Mouse (Mus musculus): ENCODE data around the gene Tpd52l2. TPM values are rescaled to one million over a fixed set of nuclear protein-coding genes. Genes with fewer than 3 reads are reported as not detected.
A peak's percentile ranks its signal among the peaks of the same experiment; 100 is the strongest.

Tpd52l2 gene
- polyA plus RNA-seq, 1 experiment from 2014 or later: 164 TPM

- peak overlapping the region; percentile 72 for H3K9ac ChIP-seq (ENCODE audit: low read depth, low read length)
- no peak overlapping the region for H3K27ac ChIP-seq (replicated peaks; ENCODE audit: low read depth, low read length)
- H3K4me3 ChIP-seq (ENCODE audit: low read depth, low read length): peak overlapping the region; percentile 81
- peak; percentile 34 for DNase-seq (ENCODE audit: low spot score)
- peak; percentile 42 for ATAC-seq (ENCODE audit: low read depth)
- WGBS: under 1% methylated on average over 58 of the region's 71 CpGs
- 0 out of 2 replicates have a peak, but pooled peaks cover 3% of the 10 kb centered on the region for H3K4me1 ChIP-seq (ENCODE audit: control insufficient read depth, insufficient read depth, low read length)
- H3K27me3 ChIP-seq (replicated peaks; ENCODE audit: control insufficient read depth, insufficient read depth, low read length): peaks cover 44% of the 10 kb centered on the region
- no peaks in the 10 kb centered on the region for H3K9me3 ChIP-seq (ENCODE audit: control insufficient read depth, low read length)
- H3K36me3 ChIP-seq (ENCODE audit: control insufficient read depth, insufficient read depth, low read length): no peaks in the 10 kb centered on the region
- H3K4me2 ChIP-seq (ENCODE audit: low read depth, low read length): peak overlapping the region; percentile 100
Observed at GRCm38 (mm10) chr2:181459673-181460621, 37.0 kb upstream of the Tpd52l2 start.

GRCm38 (mm10) chr2:181461536-181462100, 35.3 kb upstream of the Tpd52l2 start:
- DNase-seq (ENCODE audit: low spot score) (no peak), ATAC-seq (ENCODE audit: low read depth) (no peak)
- no peaks in the 10 kb centered on the region for H3K36me3 ChIP-seq (ENCODE audit: control insufficient read depth, insufficient read depth, low read length)
- no peaks in the 10 kb centered on the region for H3K9me3 ChIP-seq (ENCODE audit: control insufficient read depth, low read length)
- 95% methylated on average over 1 of the region's 1 CpGs for WGBS
- no peak overlapping the region for H3K4me3 ChIP-seq (ENCODE audit: low read depth, low read length)
- H3K9ac ChIP-seq (ENCODE audit: low read depth, low read length): no peak overlapping the region
- no peak overlapping the region for H3K4me2 ChIP-seq (ENCODE audit: low read depth, low read length)
- H3K27ac ChIP-seq (replicated peaks; ENCODE audit: low read depth, low read length): no peak overlapping the region
- H3K4me1 ChIP-seq (ENCODE audit: control insufficient read depth, insufficient read depth, low read length): 0 out of 2 replicates have a peak, but pooled peaks cover 3% of the 10 kb centered on the region
- H3K27me3 ChIP-seq (replicated peaks; ENCODE audit: control insufficient read depth, insufficient read depth, low read length): peaks cover 44% of the 10 kb centered on the region

- Histone ChIP-seq H3K27me3 (replicated peaks; ENCODE audit: control insufficient read depth, insufficient read depth, low read length) (peaks cover 35% of the 10 kb centered on the region), H3K27ac (replicated peaks; ENCODE audit: low read depth, low read length) (no peak overlapping the region), H3K9me3 (ENCODE audit: control insufficient read depth, low read length) (no peaks in the 10 kb centered on the region), H3K4me1 (ENCODE audit: control insufficient read depth, insufficient read depth, low read length) (0 out of 2 replicates have a peak, but pooled peaks cover 3% of the 10 kb centered on the region), H3K36me3 (ENCODE audit: control insufficient read depth, insufficient read depth, low read length) (no peaks in the 10 kb centered on the region), H3K9ac (ENCODE audit: low read depth, low read length) (no peak overlapping the region), H3K4me3 (ENCODE audit: low read depth, low read length) (no peak overlapping the region), H3K4me2 (ENCODE audit: low read depth, low read length) (no peak overlapping the region)
- no peak for ATAC-seq (ENCODE audit: low read depth)
- WGBS: 86% methylated on average over 1 of the region's 1 CpGs
- DNase-seq (ENCODE audit: low spot score): no peak
Observed at GRCm38 (mm10) chr2:181462604-181463003, 34.3 kb upstream of the Tpd52l2 start.

- 50% methylated on average over 7 of the region's 7 CpGs for WGBS
Observed at GRCm38 (mm10) chr2:181463008-181463738, 33.8 kb upstream of the Tpd52l2 start.

GRCm38 (mm10) chr2:181465423-181465822, 31.5 kb upstream of the Tpd52l2 start:
- no peak for ATAC-seq (ENCODE audit: low read depth)
- 49% methylated on average over 3 of the region's 3 CpGs for WGBS
- no peak overlapping the region for H3K4me3 ChIP-seq (ENCODE audit: low read depth, low read length)
- no peaks in the 10 kb centered on the region for H3K9me3 ChIP-seq (ENCODE audit: control insufficient read depth, low read length)
- no peak overlapping the region for H3K9ac ChIP-seq (ENCODE audit: low read depth, low read length)
- no peak for DNase-seq (ENCODE audit: low spot score)
- no peak overlapping the region for H3K4me2 ChIP-seq (ENCODE audit: low read depth, low read length)
- no peaks in the 10 kb centered on the region for H3K36me3 ChIP-seq (ENCODE audit: control insufficient read depth, insufficient read depth, low read length)
- H3K27me3 ChIP-seq (replicated peaks; ENCODE audit: control insufficient read depth, insufficient read depth, low read length): peaks cover 10% of the 10 kb centered on the region
- no peak overlapping the region for H3K27ac ChIP-seq (replicated peaks; ENCODE audit: low read depth, low read length)
- H3K4me1 ChIP-seq (ENCODE audit: control insufficient read depth, insufficient read depth, low read length): no peaks in the 10 kb centered on the region

More at GRCm38 (mm10) chr2:181463008-181463738, 33.8 kb upstream of the Tpd52l2 start:
- H3K27me3 ChIP-seq (replicated peaks; ENCODE audit: control insufficient read depth, insufficient read depth, low read length): peaks cover 29% of the 10 kb centered on the region
- DNase-seq (ENCODE audit: low spot score) (no peak), ATAC-seq (ENCODE audit: low read depth) (no peak)
- no peak overlapping the region for H3K4me2 ChIP-seq (ENCODE audit: low read depth, low read length)
- H3K27ac ChIP-seq (replicated peaks; ENCODE audit: low read depth, low read length): no peak overlapping the region
- no peaks in the 10 kb centered on the region for H3K9me3 ChIP-seq (ENCODE audit: control insufficient read depth, low read length)
- H3K9ac ChIP-seq (ENCODE audit: low read depth, low read length): no peak overlapping the region
- H3K4me1 ChIP-seq (ENCODE audit: control insufficient read depth, insufficient read depth, low read length): 0 out of 2 replicates have a peak, but pooled peaks cover 3% of the 10 kb centered on the region
- no peak overlapping the region for H3K4me3 ChIP-seq (ENCODE audit: low read depth, low read length)
- H3K36me3 ChIP-seq (ENCODE audit: control insufficient read depth, insufficient read depth, low read length): no peaks in the 10 kb centered on the region

- no peak for ATAC-seq (ENCODE audit: low read depth)
- DNase-seq (ENCODE audit: low spot score): no peak
Observed at GRCm38 (mm10) chr2:181470285-181470684, 26.7 kb upstream of the Tpd52l2 start.

GRCm38 (mm10) chr2:181471246-181471645, 25.7 kb upstream of the Tpd52l2 start:
- H3K27me3 ChIP-seq (replicated peaks; ENCODE audit: control insufficient read depth, insufficient read depth, low read length): no peaks in the 10 kb centered on the region
- 0 out of 2 replicates have a peak, but pooled peaks have one; percentile 41 for ATAC-seq (ENCODE audit: low read depth)
- 47% methylated on average over 5 of the region's 5 CpGs for WGBS
- no peaks in the 10 kb centered on the region for H3K9me3 ChIP-seq (ENCODE audit: control insufficient read depth, low read length)
- H3K4me2 ChIP-seq (ENCODE audit: low read depth, low read length): no peak overlapping the region
- H3K27ac ChIP-seq (replicated peaks; ENCODE audit: low read depth, low read length): no peak overlapping the region
- H3K4me3 ChIP-seq (ENCODE audit: low read depth, low read length): no peak overlapping the region
- DNase-seq (ENCODE audit: low spot score): no peak
- H3K36me3 ChIP-seq (ENCODE audit: control insufficient read depth, insufficient read depth, low read length): no peaks in the 10 kb centered on the region
- H3K4me1 ChIP-seq (ENCODE audit: control insufficient read depth, insufficient read depth, low read length): no peaks in the 10 kb centered on the region
- no peak overlapping the region for H3K9ac ChIP-seq (ENCODE audit: low read depth, low read length)

More at GRCm38 (mm10) chr2:181470285-181470684, 26.7 kb upstream of the Tpd52l2 start:
- 64% methylated on average over 2 of the region's 2 CpGs for WGBS
- H3K4me2 ChIP-seq (ENCODE audit: low read depth, low read length): no peak overlapping the region
- H3K4me1 ChIP-seq (ENCODE audit: control insufficient read depth, insufficient read depth, low read length): no peaks in the 10 kb centered on the region
- no peaks in the 10 kb centered on the region for H3K36me3 ChIP-seq (ENCODE audit: control insufficient read depth, insufficient read depth, low read length)
- no peak overlapping the region for H3K9ac ChIP-seq (ENCODE audit: low read depth, low read length)
- H3K4me3 ChIP-seq (ENCODE audit: low read depth, low read length): no peak overlapping the region
- H3K27ac ChIP-seq (replicated peaks; ENCODE audit: low read depth, low read length): no peak overlapping the region
- H3K27me3 ChIP-seq (replicated peaks; ENCODE audit: control insufficient read depth, insufficient read depth, low read length): no peaks in the 10 kb centered on the region
- no peaks in the 10 kb centered on the region for H3K9me3 ChIP-seq (ENCODE audit: control insufficient read depth, low read length)

- Histone ChIP-seq H3K4me2 (ENCODE audit: low read depth, low read length) (no peak overlapping the region), H3K27ac (replicated peaks; ENCODE audit: low read depth, low read length) (no peak overlapping the region), H3K4me3 (ENCODE audit: low read depth, low read length) (no peak overlapping the region), H3K27me3 (replicated peaks; ENCODE audit: control insufficient read depth, insufficient read depth, low read length) (no peaks in the 10 kb centered on the region), H3K9me3 (ENCODE audit: control insufficient read depth, low read length) (no peaks in the 10 kb centered on the region), H3K36me3 (ENCODE audit: control insufficient read depth, insufficient read depth, low read length) (no peaks in the 10 kb centered on the region), H3K4me1 (ENCODE audit: control insufficient read depth, insufficient read depth, low read length) (no peaks in the 10 kb centered on the region), H3K9ac (ENCODE audit: low read depth, low read length) (no peak overlapping the region)
- DNase-seq (ENCODE audit: low spot score) (no peak), ATAC-seq (ENCODE audit: low read depth) (no peak)
- WGBS: 67% methylated on average over 1 of the region's 1 CpGs
Observed at GRCm38 (mm10) chr2:181472256-181472827, 24.6 kb upstream of the Tpd52l2 start.
